Mouse (Mus musculus) olfactory bulb, adult 2 months (tissue): ENCODE measurements at regions not wholly inside any gene's neighbourhood (a gene's known extent, or its start where the extent isn't known, plus 50 kb on each side); places are given as distances from the start of the nearest gene placed in this dataset.

Source experiments
- CTCF ChIP-seq: fragments of 200-500 bp; IDR thresholded peaks from 2 replicates; pipeline ENCODE4 v1.5.1; 2012; ENCODE audit warnings: low read depth, mild to moderate bottlenecking, low read length, moderate library complexity; ENCODE audit not compliant: insufficient read depth
- POLR2A ChIP-seq: fragments of 200-500 bp; IDR thresholded peaks from 2 replicates; pipeline ENCODE4 v1.6.1; 2012; ENCODE audit warnings: mild to moderate bottlenecking, low read depth, low read length, moderate library complexity; ENCODE audit not compliant: insufficient read depth

DNA sequence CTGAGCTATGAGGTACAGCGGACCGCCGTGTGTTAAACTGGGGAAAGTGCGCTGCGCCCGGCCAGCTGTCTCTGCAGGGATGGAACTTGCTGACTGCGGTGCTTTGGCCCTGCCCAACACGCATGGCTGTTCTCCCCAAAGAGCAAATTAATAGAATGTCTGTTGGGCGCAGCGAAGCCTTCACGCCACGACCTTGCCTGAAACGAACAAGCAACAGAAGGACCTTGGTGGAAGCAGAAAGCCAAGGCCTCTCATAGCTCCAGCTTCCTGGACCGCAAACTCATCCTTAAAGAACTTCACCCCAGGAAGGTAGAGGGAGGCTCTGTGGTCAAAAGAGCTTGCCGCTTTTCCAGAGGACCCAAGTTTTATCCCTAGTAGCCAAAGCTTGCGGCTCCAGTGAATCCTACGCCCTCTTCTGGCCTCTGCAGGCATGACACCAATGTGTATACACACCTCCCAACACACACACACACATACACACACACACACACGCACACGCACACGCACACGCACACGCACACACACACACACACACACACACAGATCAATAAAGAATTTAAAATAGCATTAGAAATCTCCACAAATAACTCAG, 110.2 kb upstream of the Ctnnb1 start:
- TF ChIP-seq CTCF (no peak), POLR2A (no peak)
